Mouse (Mus musculus) MEL (cell line): ENCODE measurements around the gene Adap2. TPM values are rescaled to one million over a fixed set of nuclear protein-coding genes. Genes with fewer than 3 reads are reported as not detected.

Experiments used
- DNase-seq: peaks from one replicate; pipeline ENCODE4 v3.0.0; 2011; ENCODE audit warnings: low read depth, low spot score
- H3K27ac ChIP-seq: 2 replicates; pipeline ENCODE4 v1.5.1; 2012; ENCODE audit warnings: low read depth, mild to moderate bottlenecking, control low read depth, low read length, moderate library complexity; ENCODE audit not compliant: control insufficient read depth
- H3K27me3 ChIP-seq, 2 experiments: fragments of 150-350 bp in 1 of 2; sonication (generic) in 1 of 2; 2 replicates each; pipeline ENCODE4 v1.6.1; 2012; ENCODE audit warnings: low read length in 2 of 2, mild to moderate bottlenecking in 2 of 2, improper control_type of control experiment in 1 of 2, moderate library complexity in 1 of 2; ENCODE audit not compliant: insufficient read depth in 2 of 2, control insufficient read depth in 1 of 2
- H3K36me3 ChIP-seq, 2 experiments: 2 replicates each; pipeline ENCODE4 v1.6.1; 2012 to 2014; ENCODE audit warnings: low read length in 2 of 2, improper control_type of control experiment in 1 of 2, inconsistent platforms in 1 of 2, mild to moderate bottlenecking in 1 of 2; ENCODE audit not compliant: insufficient read depth in 2 of 2, control insufficient read depth in 1 of 2
- H3K4me1 ChIP-seq, 2 experiments: fragments of 150-350 bp in 1 of 2; sonication (generic) in 1 of 2; 2 replicates each; pipeline ENCODE4 v1.6.1; 2012; ENCODE audit warnings: low read length in 2 of 2, improper control_type of control experiment in 1 of 2, mild to moderate bottlenecking in 1 of 2; ENCODE audit not compliant: insufficient read depth in 2 of 2, control insufficient read depth in 1 of 2
- H3K4me3 ChIP-seq, 2 experiments: fragments of 150-350 bp in 1 of 2; sonication (generic) in 1 of 2; 2 replicates each; pipeline ENCODE4 v1.5.1; 2012; ENCODE audit warnings: low read depth in 2 of 2, low read length in 2 of 2, mild to moderate bottlenecking in 2 of 2, moderate library complexity in 2 of 2, control low read depth in 1 of 2, improper control_type of control experiment in 1 of 2; ENCODE audit not compliant: control insufficient read depth in 1 of 2, insufficient read depth in 1 of 2
- H3K79me2 ChIP-seq: 2 replicates; pipeline ENCODE4 v1.6.1; 2012; ENCODE audit warnings: mild to moderate bottlenecking, low read length, moderate library complexity; ENCODE audit not compliant: control insufficient read depth, poor library complexity, insufficient read depth
- H3K9ac ChIP-seq: 2 replicates; pipeline ENCODE4 v1.6.1; 2012; ENCODE audit warnings: low read depth, mild to moderate bottlenecking, control low read depth, low read length, moderate library complexity; ENCODE audit not compliant: control insufficient read depth, poor library complexity, severe bottlenecking
- H3K9me3 ChIP-seq: fragments of 150-350 bp; sonication (generic); replicated peaks from 2 replicates; pipeline ENCODE4 v1.6.1; 2012; ENCODE audit warnings: mild to moderate bottlenecking, low read length, improper control_type of control experiment, moderate library complexity; ENCODE audit not compliant: insufficient read depth
- CTCF ChIP-seq, 3 experiments: IDR thresholded peaks in 2 of 3; conservative IDR thresholded peaks in 1 of 3; 2 replicates each; pipeline ENCODE4 v1.5.1; 2011 to 2012; ENCODE audit warnings: low read length in 3 of 3, low read depth in 2 of 3, mild to moderate bottlenecking in 2 of 3, improper control_type of control experiment in 1 of 3, inconsistent platforms in 1 of 3, mixed read lengths in 1 of 3, moderate library complexity in 1 of 3; ENCODE audit not compliant: control insufficient read depth in 1 of 3, insufficient read depth in 1 of 3, poor library complexity in 1 of 3, severe bottlenecking in 1 of 3
- E2F4 ChIP-seq: IDR thresholded peaks from 2 replicates; pipeline ENCODE4 v1.6.1; 2011; ENCODE audit warnings: low read depth, low read length, improper control_type of control experiment, borderline replicate concordance
- GATA1 ChIP-seq: IDR thresholded peaks from 2 replicates; pipeline ENCODE4 v1.6.1; 2011; ENCODE audit warnings: low read depth, low read length, improper control_type of control experiment
- KAT2A ChIP-seq: conservative IDR thresholded peaks from 2 replicates; pipeline ENCODE4 v1.6.1; 2012; ENCODE audit warnings: low read depth, low read length, improper control_type of control experiment, inconsistent platforms
- MAFK ChIP-seq: IDR thresholded peaks from 2 replicates; pipeline ENCODE4 v1.6.1; 2011; ENCODE audit warnings: low read depth, mild to moderate bottlenecking, low read length, improper control_type of control experiment, borderline replicate concordance
- MAX ChIP-seq: IDR thresholded peaks from 2 replicates; pipeline ENCODE4 v1.6.1; 2011; ENCODE audit warnings: low read length, improper control_type of control experiment
- MAZ ChIP-seq: IDR thresholded peaks from 2 replicates; pipeline ENCODE4 v1.6.1; 2012; ENCODE audit warnings: low read depth, mild to moderate bottlenecking, inconsistent platforms, low read length, improper control_type of control experiment
- MXI1 ChIP-seq: IDR thresholded peaks from 2 replicates; pipeline ENCODE4 v1.6.1; 2011; ENCODE audit warnings: mild to moderate bottlenecking, low read depth, low read length, improper control_type of control experiment
- NELFE ChIP-seq: IDR thresholded peaks from 2 replicates; pipeline ENCODE4 v1.6.1; 2011; ENCODE audit warnings: low read depth, low read length, improper control_type of control experiment
- NRF1 ChIP-seq: IDR thresholded peaks from 2 replicates; pipeline ENCODE4 v1.6.1; 2014; ENCODE audit warnings: low read depth, mild to moderate bottlenecking, inconsistent platforms, low read length, improper control_type of control experiment, moderate library complexity; ENCODE audit not compliant: poor library complexity, insufficient read depth, severe bottlenecking
- SIN3A ChIP-seq: IDR thresholded peaks from 2 replicates; pipeline ENCODE4 v1.6.1; 2012; ENCODE audit warnings: low read length, improper control_type of control experiment, inconsistent platforms
- TCF12 ChIP-seq: IDR thresholded peaks from 2 replicates; pipeline ENCODE4 v1.6.1; 2014; ENCODE audit warnings: low read depth, mild to moderate bottlenecking, inconsistent platforms, low read length, improper control_type of control experiment, moderate library complexity
- UBTF ChIP-seq: IDR thresholded peaks from 2 replicates; pipeline ENCODE4 v1.6.1; 2012; ENCODE audit warnings: low read depth, mild to moderate bottlenecking, inconsistent platforms, low read length, improper control_type of control experiment, moderate library complexity, borderline replicate concordance; ENCODE audit not compliant: insufficient read depth
- USF2 ChIP-seq, 2 experiments: IDR thresholded peaks; 2 replicates each; pipeline ENCODE4 v1.6.1; 2011 to 2012; ENCODE audit warnings: improper control_type of control experiment in 2 of 2, low read length in 2 of 2, borderline replicate concordance in 1 of 2, inconsistent platforms in 1 of 2, low read depth in 1 of 2, mild to moderate bottlenecking in 1 of 2; ENCODE audit not compliant: insufficient read depth in 1 of 2
- ZKSCAN1 ChIP-seq: IDR thresholded peaks from 2 replicates; pipeline ENCODE4 v1.6.1; 2012; ENCODE audit warnings: low read depth, mild to moderate bottlenecking, inconsistent platforms, low read length, improper control_type of control experiment, moderate library complexity
- ZMIZ1 ChIP-seq: IDR thresholded peaks from 2 replicates; pipeline ENCODE4 v1.6.1; 2012; ENCODE audit warnings: low read depth, mild to moderate bottlenecking, inconsistent platforms, low read length, improper control_type of control experiment, moderate library complexity
- polyA plus RNA-seq, 2 experiments: library from polyadenylated mRNA; stranded (reverse) in 1 of 2; unstranded in 1 of 2; fragments of >175 nt in 1 of 2; fragments of >200 nt in 1 of 2; gene quantifications; 2 replicates each; pipeline versions ENCODE4 v1.2.1 to v1.2.4; 2012; ENCODE audit warnings: low replicate concordance in 2 of 2, low read depth in 1 of 2; ENCODE audit not compliant: insufficient read length in 2 of 2, insufficient read depth in 1 of 2, missing spikeins in 1 of 2
- total RNA-seq: library from RNA; depleted of rRNA; stranded (reverse); fragments of 300-350 nt; gene quantifications from 2 replicates; pipeline ENCODE4 v1.2.3, GENCODE M21; 2012

Gene Adap2
- total and polyA plus RNA-seq, 3 experiments: not detected

DNA sequence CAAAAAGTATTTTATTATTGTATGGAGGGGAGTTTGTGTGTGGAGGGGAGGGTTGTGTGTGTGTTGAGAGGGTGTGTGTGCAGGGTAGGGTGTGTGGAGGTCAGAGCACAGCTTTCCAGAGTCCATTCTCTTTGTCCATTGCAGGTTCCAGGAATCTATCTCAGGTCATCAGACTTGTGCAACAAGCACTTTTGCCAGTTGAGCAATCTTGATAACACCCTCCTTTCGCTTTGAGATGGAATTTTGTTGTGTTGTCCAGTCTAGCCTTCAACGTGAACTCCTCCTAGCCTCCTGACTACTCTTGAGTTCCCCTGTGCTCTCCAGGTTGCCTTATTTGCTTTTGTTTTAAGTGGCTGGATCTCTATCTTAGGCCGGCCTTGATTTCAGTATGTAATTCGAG is 36.4 kb downstream of the Adap2 start:
- Histone ChIP-seq H3K9me3 (no peaks in the 10 kb centered on the region), H3K4me3 (no peak overlapping the region), H3K79me2 (no peaks in the 10 kb centered on the region), H3K9ac (no peak overlapping the region), H3K27ac (no peak overlapping the region), H3K4me1 (no peaks in the 10 kb centered on the region), H3K27me3 (no peaks in the 10 kb centered on the region), H3K36me3 (no peaks in the 10 kb centered on the region; a peak in 1 of 4 replicates)
- no peak for DNase-seq
- TF ChIP-seq MXI1: no peak
- no peak for TF ChIP-seq CTCF (IDR thresholded peaks at IDR 0.05 in 2 of 3, conservative IDR thresholded peaks at IDR 0.05 in 1 of 3; ENCODE audit: control insufficient read depth in 1 of 3, insufficient read depth in 1 of 3, low read depth in 2 of 3, low read length in 3 of 3, poor library complexity in 1 of 3, severe bottlenecking in 1 of 3)
- TF ChIP-seq KAT2A: no peak
- no peak for TF ChIP-seq MAZ
- TF ChIP-seq NRF1: no peak
- TF ChIP-seq MAFK: no peak
- TF ChIP-seq NELFE: no peak
- TF ChIP-seq E2F4: no peak
- no peak for TF ChIP-seq MAX
- TF ChIP-seq SIN3A: no peak
- no peak for TF ChIP-seq GATA1
- no peak for TF ChIP-seq ZKSCAN1
- no peak for TF ChIP-seq TCF12
- no peak for TF ChIP-seq ZMIZ1
- TF ChIP-seq USF2 (IDR thresholded peaks at IDR 0.05; ENCODE audit: borderline replicate concordance in 1 of 2, insufficient read depth in 1 of 2, low read depth in 1 of 2, low read length in 2 of 2): no peak

DNA sequence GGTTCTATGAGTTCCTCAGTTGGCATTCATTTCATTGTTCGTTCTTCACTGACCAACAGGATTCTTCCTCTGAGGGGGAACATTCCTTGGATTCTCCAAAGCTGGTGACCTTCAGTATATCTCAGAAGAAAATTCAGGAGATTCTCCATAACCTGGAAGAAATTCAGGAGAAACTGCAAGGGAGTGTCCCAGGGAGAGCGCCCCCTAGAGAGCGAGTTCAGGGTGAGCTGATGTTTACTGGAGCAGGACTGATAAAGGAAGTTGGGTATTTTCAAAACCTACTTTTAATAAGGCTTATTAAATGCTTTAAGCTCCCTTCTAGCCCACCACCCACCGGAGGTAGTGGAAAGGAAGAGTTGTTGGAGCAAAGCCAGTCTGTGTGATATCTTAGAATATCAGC is 39.9 kb downstream of the Adap2 start:
- no peak overlapping the region for H3K4me3 ChIP-seq
- no peak overlapping the region for H3K27ac ChIP-seq
- H3K79me2 ChIP-seq: no peaks in the 10 kb centered on the region
- TF ChIP-seq UBTF: no peak
- TF ChIP-seq CTCF (IDR thresholded peaks at IDR 0.05 in 2 of 3, conservative IDR thresholded peaks at IDR 0.05 in 1 of 3; ENCODE audit: control insufficient read depth in 1 of 3, insufficient read depth in 1 of 3, low read depth in 2 of 3, low read length in 3 of 3, poor library complexity in 1 of 3, severe bottlenecking in 1 of 3): peak; percentile 67 to 78 (median 68)
- 0 out of 2 replicates have a peak, but pooled peaks have one; percentile 16 for TF ChIP-seq GATA1
- no peaks in the 10 kb centered on the region for H3K36me3 ChIP-seq
- H3K27me3 ChIP-seq: no peaks in the 10 kb centered on the region
- DNase-seq: peak; percentile 49
- no peaks in the 10 kb centered on the region for H3K9me3 ChIP-seq
- H3K4me1 ChIP-seq: no peaks in the 10 kb centered on the region
- H3K9ac ChIP-seq: no peak overlapping the region
